Mouse (Mus musculus) bone marrow macrophage, adult 2 months (primary cell): Measurements from ENCODE around the gene Sik3.

Experiments used
- CTCF ChIP-seq: IDR thresholded peaks from 2 replicates; pipeline ENCODE4 v1.5.1; 2012; ENCODE audit warnings: low read depth, mild to moderate bottlenecking, low read length, moderate library complexity
- POLR2A ChIP-seq: IDR thresholded peaks from 2 replicates; pipeline ENCODE4 v1.6.1; 2012; ENCODE audit warnings: mild to moderate bottlenecking, low read depth, low read length, borderline replicate concordance

DNA sequence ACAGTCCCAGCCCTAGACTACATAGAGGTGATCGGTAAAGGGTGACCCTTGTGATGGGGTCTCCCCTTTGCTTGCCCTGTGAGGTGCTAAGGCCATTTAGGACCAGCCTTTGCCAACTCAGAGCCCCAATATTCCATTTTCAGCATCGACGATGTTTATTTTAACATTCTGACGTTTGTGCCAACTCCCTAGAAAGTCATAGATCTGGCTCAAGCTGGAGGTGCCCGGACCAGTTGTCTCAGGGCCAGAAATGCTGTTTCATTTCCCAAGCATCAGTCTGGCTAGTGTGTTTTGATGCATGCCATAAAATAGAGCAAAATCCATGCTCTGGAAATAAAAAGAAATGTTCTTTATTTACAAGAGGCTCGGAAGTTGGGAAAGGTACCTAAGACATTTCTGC, 5.7 kb downstream of the Sik3 start:
- TF ChIP-seq CTCF (no peak), POLR2A (no peak)
